In genomic region chr12:111741338-111741737, GRCm38 (mm10) we compare ENCODE assay signal across 12 mouse cellular contexts.
"Had no signal": no experiment of that assay in that cellular context is flagged by ENCODE, and none has a peak within 500 bp of the region (broad histone marks: within the 10 kb centered on the region; RNA-seq: fewer than 3 reads in every experiment).

No protein-coding gene starts in this region.

- DNase-seq: lung, embryonic 14.5 days; lung, postnatal 10 days; lung, postnatal 4 days; midbrain, embryonic 14.5 days; retina, postnatal 1 day; right cerebral cortex, adult 18-20 months; right cerebral cortex, postnatal 25 days; right cerebral cortex, postnatal 4 days; spleen, adult 18-20 months; thymus, adult 18-20 months; thymus, postnatal 14 days; thymus, postnatal 36 days had no signal
